Mouse (Mus musculus): ENCODE measurements around the gene Rhot2.
"Not testable (repeated sequence)": the region's sequence is repeated elsewhere in the genome, so short reads cannot be mapped to it uniquely, and the experiment has no call there.

Gene Rhot2

DNA sequence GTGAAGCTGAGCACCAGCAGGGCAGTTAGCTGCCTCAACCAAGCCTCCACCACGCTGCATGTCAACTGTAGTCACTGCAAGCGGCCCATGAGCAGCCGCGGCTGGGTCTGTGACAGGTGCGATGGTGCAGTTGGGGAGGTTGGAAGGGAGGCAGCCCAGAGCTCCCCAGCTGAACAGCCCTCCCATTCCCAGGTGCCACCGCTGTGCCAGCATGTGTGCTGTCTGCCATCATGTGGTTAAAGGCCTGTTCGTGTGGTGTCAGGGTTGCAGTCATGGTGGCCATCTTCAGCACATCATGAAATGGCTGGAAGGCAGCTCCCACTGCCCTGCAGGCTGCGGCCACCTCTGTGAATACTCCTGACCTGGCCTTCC lies 16.4 kb downstream of the Rhot2 start:
- peak in 1 of 2 experiments; percentile 31 for DNase-seq (ENCODE audit: low spot score in 2 of 2)

DNA sequence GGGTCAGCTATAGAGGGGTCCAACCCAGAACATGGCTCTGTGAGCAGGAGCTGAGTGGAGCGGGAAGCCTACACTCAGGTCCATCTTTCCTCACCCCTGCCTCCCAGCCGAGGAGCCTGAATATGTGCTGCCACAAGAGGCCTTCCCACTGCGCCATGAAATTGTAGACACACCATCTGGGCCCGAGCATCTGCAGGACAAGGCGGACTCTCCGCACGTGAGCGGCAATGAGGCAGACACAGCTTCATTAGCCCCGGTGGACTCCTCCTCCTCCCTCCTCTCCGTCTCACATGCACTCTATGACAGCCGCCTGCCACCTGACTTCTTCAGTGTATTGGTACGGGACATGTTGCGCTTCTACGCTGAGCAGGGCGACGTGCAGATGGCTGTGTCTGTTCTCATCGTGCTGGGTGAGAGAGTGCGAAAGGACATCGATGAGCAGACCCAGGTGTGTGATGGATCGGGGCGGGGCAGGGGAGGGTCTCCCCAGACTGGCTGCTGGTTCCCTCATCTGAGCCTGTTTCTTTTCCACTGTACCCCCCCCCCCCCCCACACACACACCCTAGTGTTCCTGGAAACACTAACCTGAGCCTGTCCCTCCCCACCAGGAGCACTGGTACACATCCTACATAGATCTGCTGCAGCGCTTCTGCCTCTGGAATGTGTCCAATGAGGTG lies 17.0 kb downstream of the Rhot2 start:
- no peak for DNase-seq (ENCODE audit: low spot score in 2 of 2)

GRCm38 (mm10) chr17:25827011-25827410 lies 17.6 kb downstream of the Rhot2 start:
- DNase-seq (ENCODE audit: low spot score in 2 of 2): no peak

- no peak for DNase-seq (ENCODE audit: low spot score in 2 of 2)
Observed at GRCm38 (mm10) chr17:25825984-25826570, 18.6 kb downstream of the Rhot2 start.

GRCm38 (mm10) chr17:25825311-25825710 lies 19.3 kb downstream of the Rhot2 start:
- no peak for DNase-seq (ENCODE audit: low spot score in 2 of 2)

GRCm38 (mm10) chr17:25824362-25825142 lies 20.1 kb downstream of the Rhot2 start:
- no peak for DNase-seq (ENCODE audit: low spot score in 2 of 2)

- peak; percentile 49 to 73 for DNase-seq (ENCODE audit: low spot score in 2 of 2)
Observed at GRCm38 (mm10) chr17:25823452-25823851, 21.2 kb downstream of the Rhot2 start, which contains the start of gene Wdr24. Gene Wdr24 (plus strand): TSS chr17:25823627.

DNA sequence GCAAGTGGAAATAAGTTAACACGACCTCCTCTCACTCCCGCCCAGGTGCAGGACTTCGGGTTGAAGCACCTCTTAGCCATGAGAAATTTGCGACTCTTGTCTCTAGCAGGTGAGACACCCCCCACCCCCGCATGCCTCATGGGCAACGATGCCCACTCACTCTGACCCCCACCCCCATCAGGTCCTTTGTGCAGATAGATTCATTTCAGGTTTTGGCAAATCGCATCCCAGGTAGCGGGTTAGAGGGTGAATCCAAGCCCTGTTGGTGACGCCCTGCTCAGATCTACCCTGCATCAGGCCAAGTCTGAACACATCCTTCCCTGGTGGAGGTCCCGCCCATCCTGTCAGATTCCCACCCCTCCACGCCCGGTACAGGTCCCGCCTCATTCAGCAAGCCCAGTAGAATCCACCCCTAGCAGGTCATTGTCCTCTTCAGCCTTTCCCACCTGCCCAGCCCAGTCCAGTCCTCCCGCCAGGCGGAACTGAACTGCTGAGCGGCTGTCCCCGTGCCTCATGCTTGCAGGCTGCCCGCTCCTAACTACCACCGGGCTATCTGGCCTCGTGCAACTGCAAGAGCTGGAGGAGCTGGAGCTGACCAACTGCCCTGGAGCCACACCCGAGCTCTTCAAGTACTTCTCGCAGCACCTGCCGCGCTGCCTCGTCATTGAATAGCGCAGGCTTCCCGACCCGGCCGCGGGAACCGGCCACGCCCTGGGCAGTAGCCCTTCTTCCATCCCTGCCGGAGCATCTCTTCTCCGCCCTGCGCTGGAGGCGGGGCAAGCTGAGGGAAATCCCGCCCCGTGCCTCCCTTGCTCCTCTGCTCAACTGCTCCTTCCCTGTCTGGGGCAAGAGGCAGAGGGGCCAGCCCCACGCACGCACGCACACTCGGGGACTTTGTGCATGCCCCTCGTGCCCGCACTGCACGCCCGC lies 25.5 kb downstream of the Rhot2 start:
- DNase-seq (ENCODE audit: low spot score in 2 of 2): no peak

DNA sequence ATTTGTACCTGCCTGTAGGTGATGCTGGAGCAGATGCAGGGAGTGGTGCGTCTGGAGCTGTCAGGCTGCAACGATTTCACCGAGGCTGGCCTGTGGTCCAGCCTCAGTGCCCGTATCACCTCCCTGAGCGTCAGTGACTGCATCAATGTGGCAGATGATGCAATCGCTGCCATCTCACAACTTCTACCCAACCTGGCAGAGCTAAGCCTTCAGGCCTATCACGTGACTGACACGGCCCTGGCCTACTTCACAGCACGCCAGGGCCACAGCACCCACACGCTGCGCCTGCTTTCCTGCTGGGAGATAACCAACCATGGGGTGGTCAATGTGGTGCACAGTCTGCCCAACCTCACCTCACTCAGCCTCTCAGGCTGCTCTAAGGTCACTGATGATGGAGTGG lies 27.0 kb downstream of the Rhot2 start:
- no peak for DNase-seq (ENCODE audit: low spot score in 2 of 2)

DNA sequence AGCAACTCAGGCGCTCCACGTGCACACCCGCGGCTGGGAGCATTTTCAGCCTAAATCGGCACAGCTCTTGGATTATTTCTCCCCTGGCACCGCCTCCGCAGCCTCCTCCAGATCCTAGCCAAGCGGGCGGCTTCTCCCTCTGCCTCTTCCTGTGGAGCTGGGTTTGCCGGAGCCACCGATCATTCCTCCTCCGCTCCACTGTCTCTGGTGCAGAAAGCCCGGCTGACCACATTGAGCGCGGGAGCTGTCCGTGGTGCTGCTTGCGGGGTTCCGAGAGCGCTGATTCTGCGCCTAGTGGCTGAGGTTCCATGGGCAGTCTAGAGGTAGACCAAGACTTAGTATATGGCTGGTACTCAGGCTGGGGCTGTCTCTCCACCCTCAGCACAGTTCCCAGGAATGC lies 31.2 kb downstream of the Rhot2 start:
- DNase-seq (ENCODE audit: low spot score in 2 of 2): peak; percentile 68 to 71

DNA sequence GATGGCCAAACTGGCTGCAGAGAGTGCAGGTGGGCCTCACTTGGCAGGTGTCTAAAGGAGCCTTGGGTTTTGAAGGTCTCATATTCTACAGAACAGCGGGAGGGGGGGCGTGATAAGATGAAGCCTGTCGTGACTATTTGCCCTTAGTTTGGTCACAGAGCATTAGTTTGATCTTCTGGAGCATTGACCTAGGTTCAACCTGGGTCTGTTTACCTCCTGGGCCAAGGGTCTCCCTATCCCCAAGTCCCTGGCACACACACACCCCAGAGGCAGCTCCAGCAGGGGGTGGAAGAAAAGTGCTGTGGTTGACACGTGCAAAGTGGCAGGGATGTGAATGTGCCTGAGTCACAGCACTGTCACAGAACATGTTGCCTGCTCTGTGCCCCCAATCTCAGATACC lies 33.8 kb downstream of the Rhot2 start:
- no peak for DNase-seq (ENCODE audit: low spot score in 2 of 2)

DNA sequence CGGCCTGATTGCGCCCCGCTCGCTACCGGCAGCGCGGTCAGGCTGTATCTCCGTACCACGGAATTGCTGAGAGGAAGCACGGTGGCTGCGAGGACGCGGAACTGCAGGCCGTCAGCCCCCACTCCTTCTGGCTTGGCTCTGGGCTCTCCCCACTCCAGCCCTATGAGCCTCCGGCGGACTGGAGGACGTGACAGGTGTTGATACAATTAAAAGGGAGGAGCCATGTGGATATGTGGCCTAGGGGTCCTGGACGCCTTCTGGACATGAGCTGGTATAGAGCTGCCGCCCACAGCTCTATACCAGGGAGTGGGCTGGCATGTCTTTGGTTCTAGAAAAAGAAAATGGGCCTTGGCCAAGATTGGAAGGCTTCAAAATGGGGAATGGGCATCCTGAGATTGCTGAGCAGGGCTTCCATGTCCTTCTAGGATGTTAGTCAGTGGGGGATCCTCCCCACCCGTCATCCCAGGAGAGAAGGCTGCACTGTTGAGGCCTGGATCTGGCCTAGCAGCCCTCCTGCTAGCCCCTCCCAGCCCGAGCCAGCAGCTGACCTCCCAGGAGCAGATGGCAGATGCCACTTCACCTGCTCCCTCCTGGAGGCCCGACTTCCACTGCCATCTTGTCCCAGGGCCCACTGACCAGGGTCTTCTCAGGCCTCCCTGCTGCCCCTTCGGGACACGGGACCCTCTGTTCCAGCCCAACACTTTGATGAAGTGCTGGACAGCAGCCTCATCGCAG lies 34.9 kb downstream of the Rhot2 start:
- DNase-seq (ENCODE audit: low spot score in 2 of 2): no peak

GRCm38 (mm10) chr17:25808789-25809605 lies 35.7 kb downstream of the Rhot2 start, which contains the start of gene Fbxl16:
Gene Fbxl16 (plus strand): TSS chr17:25809085.
- peak; percentile 86 to 87 for DNase-seq (ENCODE audit: low spot score in 2 of 2)

- no peak for DNase-seq (ENCODE audit: low spot score in 2 of 2)
Observed at GRCm38 (mm10) chr17:25808028-25808427, 36.6 kb downstream of the Rhot2 start.

DNA sequence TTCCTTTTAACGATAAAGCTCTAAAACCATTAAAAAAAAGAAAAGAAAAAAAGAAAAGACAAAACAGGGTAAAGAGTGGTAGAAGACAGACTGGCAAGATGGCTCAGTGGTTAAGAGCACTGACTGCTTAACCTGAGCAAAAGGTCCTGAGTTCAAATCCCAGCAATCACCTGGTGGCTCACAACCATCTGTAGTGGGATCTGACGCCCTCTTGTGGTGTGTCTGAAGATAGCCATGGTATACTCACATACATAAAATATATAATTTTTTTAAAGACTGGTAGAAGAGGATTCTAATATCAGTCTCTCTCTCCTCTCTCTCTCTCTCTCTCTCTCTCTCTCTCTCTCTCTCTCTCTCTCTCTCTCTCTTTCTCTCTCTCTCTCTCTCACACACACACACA lies 37.2 kb downstream of the Rhot2 start:
- not testable (repeated sequence) for DNase-seq (ENCODE audit: low spot score in 2 of 2)

DNA sequence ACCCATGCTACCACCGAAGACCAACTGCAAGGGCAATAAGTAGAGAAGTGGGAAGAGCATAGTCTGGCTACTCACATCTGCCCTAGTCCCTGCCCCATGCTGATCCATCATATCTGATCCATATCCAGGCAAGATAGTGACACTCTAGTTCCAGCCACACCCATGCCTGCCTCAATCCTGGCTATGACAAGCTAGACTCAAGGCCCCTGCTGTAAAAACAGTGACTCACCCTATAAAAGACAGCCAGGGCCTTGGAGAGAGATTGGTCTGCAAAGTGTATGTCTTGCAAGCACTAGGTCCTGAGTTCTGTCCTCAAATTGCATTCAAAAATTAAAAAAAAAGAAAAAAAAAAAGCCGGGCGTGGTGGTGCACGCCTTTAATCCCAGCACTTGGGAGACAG lies 38.1 kb downstream of the Rhot2 start:
- DNase-seq (ENCODE audit: low spot score in 2 of 2): no peak

DNA sequence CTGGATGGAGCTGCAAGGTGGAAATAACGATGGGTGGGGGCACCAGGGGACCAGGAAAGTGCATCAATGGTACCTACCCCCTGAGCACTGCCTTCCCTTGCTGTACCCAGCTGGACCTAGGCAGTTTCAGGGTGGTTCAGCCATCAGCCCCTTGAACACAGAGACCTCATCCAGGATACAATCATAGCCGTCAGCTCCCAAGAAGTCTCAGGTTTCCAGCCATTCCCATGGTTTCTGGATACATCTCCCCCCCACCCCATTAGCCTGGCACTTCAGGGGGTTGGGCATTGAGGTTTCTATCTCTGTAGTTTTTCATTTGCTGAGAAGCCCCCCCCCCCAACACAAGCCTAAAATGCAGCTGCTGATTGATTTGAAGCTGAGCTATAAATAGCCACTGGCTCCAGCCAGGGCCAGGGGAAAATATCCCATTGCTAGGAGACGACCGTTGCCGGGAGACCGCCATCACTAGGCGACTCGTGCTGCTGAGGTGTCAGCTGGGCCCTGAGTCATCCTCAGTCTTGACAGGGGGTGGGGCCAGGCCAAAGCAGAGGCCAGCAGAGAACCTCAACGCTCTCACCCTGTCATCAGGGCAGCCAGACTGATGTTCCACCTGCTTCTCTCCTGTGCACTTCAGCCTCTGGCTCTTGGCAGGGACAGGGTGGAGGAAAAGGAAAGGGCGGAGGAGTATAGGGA lies 41.7 kb downstream of the Rhot2 start:
- peak; percentile 74 to 88 for DNase-seq (ENCODE audit: low spot score in 2 of 2)

DNA sequence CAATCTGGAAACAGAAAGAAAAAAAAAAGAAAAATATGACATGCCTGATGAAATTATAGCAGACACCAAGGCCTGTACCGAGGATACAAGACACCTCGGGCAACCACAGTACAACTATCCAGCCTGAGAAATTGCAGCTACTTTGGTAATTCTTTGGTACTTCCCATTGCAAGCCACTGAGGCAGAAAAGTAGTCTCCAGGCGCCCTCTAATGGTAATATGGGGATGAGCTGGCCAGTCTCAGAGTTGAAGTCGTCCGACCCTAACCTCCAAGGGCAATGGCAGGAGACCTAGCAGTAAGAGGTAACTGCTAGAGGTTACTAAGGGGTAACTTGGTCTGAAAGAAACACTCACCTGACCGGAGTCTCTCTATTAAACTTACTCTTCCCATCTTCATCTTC lies 43.6 kb downstream of the Rhot2 start:
- peak in 1 of 2 experiments; percentile 61 for DNase-seq (ENCODE audit: low spot score in 2 of 2)

- peak in 1 of 2 experiments; percentile 75 for DNase-seq (ENCODE audit: low spot score in 2 of 2)
Observed at GRCm38 (mm10) chr17:25796951-25797369, 47.7 kb downstream of the Rhot2 start, which contains the start of gene Metrn. Gene Metrn (minus strand): TSS chr17:25797136.

Measured in frontal cortex, postnatal 14 days (tissue).